Mouse (Mus musculus) heart, adult 2 months (tissue): Measurements from ENCODE around the gene Cnep1r1. TPM values are rescaled to one million over a fixed set of nuclear protein-coding genes. Genes with fewer than 3 reads are reported as not detected.

Experiments
- DNase-seq, 2 experiments: peaks; one replicate each; pipeline ENCODE4 v3.0.0; 2021
- H3K27ac ChIP-seq: fragments of 200-600 bp; 2 replicates; pipeline ENCODE4 v1.8.1; 2022
- H3K27me3 ChIP-seq: fragments of 200-500 bp; 2 replicates; pipeline ENCODE4 v1.6.1; 2012; ENCODE audit warnings: mild to moderate bottlenecking, low read length, inconsistent platforms, mixed read lengths; ENCODE audit not compliant: control insufficient read depth, insufficient read depth
- H3K36me3 ChIP-seq: fragments of 200-500 bp; 2 replicates; pipeline ENCODE4 v1.6.1; 2012; ENCODE audit warnings: low read length, inconsistent platforms; ENCODE audit not compliant: control insufficient read depth, insufficient read depth
- H3K4me1 ChIP-seq: fragments of 200-500 bp; 2 replicates; pipeline ENCODE4 v1.6.1; 2011; ENCODE audit warnings: low read length; ENCODE audit not compliant: control insufficient read depth, insufficient read depth
- H3K4me3 ChIP-seq: fragments of 200-600 bp; 2 replicates; pipeline ENCODE4 v1.8.1; 2022
- H3K79me2 ChIP-seq: fragments of 200-500 bp; replicated peaks from 2 replicates; pipeline ENCODE4 v1.6.1; 2012; ENCODE audit warnings: mild to moderate bottlenecking, inconsistent platforms, low read length, moderate library complexity, mixed read lengths; ENCODE audit not compliant: control insufficient read depth, insufficient read depth
- H3K9ac ChIP-seq: fragments of 200-500 bp; 2 replicates; pipeline ENCODE4 v1.6.1; 2012; ENCODE audit warnings: low read depth, mild to moderate bottlenecking, control low read depth, inconsistent platforms, low read length, mixed read lengths
- CTCF ChIP-seq: fragments of 200-600 bp; IDR thresholded peaks from 2 replicates; pipeline ENCODE4 v1.8.1; 2022; ENCODE audit warnings: antibody characterized with exemption, mild to moderate bottlenecking, moderate library complexity
- EP300 ChIP-seq: fragments of 200-500 bp; IDR thresholded peaks from 2 replicates; pipeline ENCODE4 v1.6.1; 2011; ENCODE audit warnings: low read depth, low read length, control low read depth; ENCODE audit not compliant: insufficient read depth
- POLR2A ChIP-seq: fragments of 200-500 bp; IDR thresholded peaks from 2 replicates; pipeline ENCODE4 v1.6.1; 2011; ENCODE audit warnings: mild to moderate bottlenecking, low read depth, low read length, control low read depth; ENCODE audit not compliant: insufficient read depth
- WGBS: fragments of 180-500 bp; shearing (Covaris S2); methylation state at CpG from one replicate; pipeline ENCODE4 v1.1.7; 2018; 5-methylcytosine and 5-hydroxymethylcytosine counted together
- intact Hi-C: fragments of 180-260 bp; cut with DNase I; formaldehyde crosslinking; loops from one replicate; pipeline ENCODE4 v1.15.1; 2025
- long read RNA-seq: library from polyadenylated mRNA; stranded (forward); transcript quantifications from one replicate; pipeline ENCODE4 v2.0.0, GENCODE M21; 2021
- polyA plus RNA-seq: library from polyadenylated mRNA; depleted of rRNA; stranded (reverse); fragments of >200 nt; gene quantifications from 2 replicates; pipeline ENCODE4 v1.2.3, GENCODE M21; 2012; rRNA removed
- total RNA-seq, 2 experiments: library from RNA; stranded (reverse); gene quantifications; 2 replicates each; pipeline ENCODE4 v1.2.3; 2021

Gene Cnep1r1
- total RNA-seq: 10 to 100 TPM; 32.9 to 38.4 TPM
- 20.0 and 39.6 TPM in 2 replicates for polyA plus RNA-seq
- long read RNA-seq, transcript Cnep1r1-201 (6 exons, 1,731 nt): major isoform, 17 of 20 reads
- long read RNA-seq, partial matches to known transcripts: 0 of 20 reads
- long read RNA-seq, other reads (novel, unspliced or antisense): 2 of 20 reads

- Histone ChIP-seq H3K27me3 (no peaks in the 10 kb centered on the region), H3K79me2 (peaks cover 1% of the 10 kb centered on the region; the same call in 1 of the 2 replicates), H3K4me1 (no peaks in the 10 kb centered on the region), H3K27ac (peak within 1 kb of the TSS; percentile 94), H3K9ac (peak within 1 kb of the TSS; percentile 83), H3K4me3 (peak within 1 kb of the TSS; percentile 99), H3K36me3 (no peaks in the 10 kb centered on the region; the same call in 1 of the 2 replicates)
- intact Hi-C loops: loop anchor here (2.0 to 10.0 kb wide), 4 partner anchors 18 to 246 kb away; partner anchors contain the start of genes Brd7 and Heatr3
- TF ChIP-seq EP300: 0 out of 2 replicates have a peak, but pooled peaks have one; percentile 41
- peak; percentile 53 for TF ChIP-seq POLR2A
- peak; percentile 87 for TF ChIP-seq CTCF
- DNase-seq: peak; percentile 88 to 93
- under 1% methylated on average over 49 of the region's 49 CpGs for WGBS
These were observed at the start of gene Cnep1r1 for GRCm38 (mm10) chr8:88118456-88119036. TSS of gene Cnep1r1 (plus strand) at chr8:88118769.

- Histone ChIP-seq H3K4me3 (no peak overlapping the region), H3K36me3 (no peaks in the 10 kb centered on the region), H3K9ac (no peak overlapping the region), H3K79me2 (no peaks in the 10 kb centered on the region), H3K27me3 (no peaks in the 10 kb centered on the region), H3K27ac (no peak overlapping the region), H3K4me1 (no peaks in the 10 kb centered on the region)
- 58% methylated on average over 5 of the region's 5 CpGs for WGBS
- DNase-seq: no peak
- no peak for TF ChIP-seq CTCF
- intact Hi-C loops: no loop called here
These were observed 36.4 kb upstream of the Cnep1r1 start for GRCm38 (mm10) chr8:88082183-88082582.

GRCm38 (mm10) chr8:88088006-88088405 is 30.6 kb upstream of the Cnep1r1 start:
- H3K79me2 ChIP-seq: no peaks in the 10 kb centered on the region
- TF ChIP-seq EP300 (no peak), POLR2A (no peak), CTCF (no peak)
- no peak for DNase-seq
- no peak overlapping the region for H3K27ac ChIP-seq
- H3K4me1 ChIP-seq: no peaks in the 10 kb centered on the region
- no peak overlapping the region for H3K4me3 ChIP-seq
- intact Hi-C loops: no loop called here
- no peak overlapping the region for H3K9ac ChIP-seq
- H3K27me3 ChIP-seq: no peaks in the 10 kb centered on the region
- H3K36me3 ChIP-seq: no peaks in the 10 kb centered on the region

DNA sequence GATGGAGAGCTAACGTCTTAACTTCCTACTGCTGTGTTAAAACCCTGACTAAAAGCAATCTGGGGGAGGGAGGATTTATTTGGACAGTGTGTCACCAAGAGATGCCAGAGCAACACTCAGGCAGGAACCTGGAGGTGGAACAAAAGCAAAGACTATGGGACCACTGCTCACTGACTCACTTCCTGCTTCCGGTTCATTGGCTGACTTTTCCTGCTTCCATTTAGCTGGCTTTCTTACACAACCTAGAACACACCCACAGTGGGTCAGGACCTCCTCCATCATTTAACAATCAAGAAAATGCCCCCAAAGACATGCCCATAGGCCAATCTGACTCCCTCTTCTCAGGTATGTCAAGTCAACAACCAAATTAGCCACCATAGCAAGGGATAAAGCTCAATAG is 26.9 kb upstream of the Cnep1r1 start:
- WGBS: 52% methylated on average over 2 of the region's 2 CpGs
- H3K4me3 ChIP-seq: no peak overlapping the region
- intact Hi-C loops: no loop called here
- no peak for DNase-seq
- no peak for TF ChIP-seq CTCF
- TF ChIP-seq POLR2A: no peak
- no peak for TF ChIP-seq EP300
- no peaks in the 10 kb centered on the region for H3K27me3 ChIP-seq
- no peak overlapping the region for H3K9ac ChIP-seq
- no peaks in the 10 kb centered on the region for H3K4me1 ChIP-seq
- H3K79me2 ChIP-seq: no peaks in the 10 kb centered on the region
- H3K27ac ChIP-seq: no peak overlapping the region
- H3K36me3 ChIP-seq: no peaks in the 10 kb centered on the region

- TF ChIP-seq CTCF (no peak), POLR2A (no peak)
- Histone ChIP-seq H3K4me3 (no peak overlapping the region), H3K79me2 (no peaks in the 10 kb centered on the region), H3K27ac (no peak overlapping the region), H3K9ac (no peak overlapping the region), H3K36me3 (no peaks in the 10 kb centered on the region), H3K27me3 (no peaks in the 10 kb centered on the region), H3K4me1 (no peaks in the 10 kb centered on the region)
- 83% methylated on average over 4 of the region's 4 CpGs for WGBS
- no peak for DNase-seq
- intact Hi-C loops: no loop called here
These were observed 25.2 kb upstream of the Cnep1r1 start for GRCm38 (mm10) chr8:88093367-88093766.

DNA sequence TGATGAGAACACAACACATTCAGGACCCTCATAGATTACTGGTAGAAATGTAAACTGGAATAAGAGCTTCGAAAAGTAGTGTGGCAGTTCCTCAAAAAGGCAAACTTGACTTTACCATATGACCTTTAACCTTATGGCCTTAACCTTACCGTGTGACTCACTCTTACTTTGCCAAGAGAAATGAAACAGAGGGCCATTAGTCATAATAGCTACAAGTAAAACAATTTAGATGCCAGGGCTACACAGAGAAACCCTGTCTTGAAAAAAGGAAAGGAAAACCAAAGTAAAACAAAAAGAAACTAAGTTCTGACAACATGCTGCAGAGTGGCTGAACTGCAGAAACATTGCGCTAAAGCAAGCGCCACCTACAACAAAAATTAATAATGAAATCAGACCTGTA is 19.7 kb upstream of the Cnep1r1 start:
- H3K4me1 ChIP-seq: no peaks in the 10 kb centered on the region
- H3K79me2 ChIP-seq: no peaks in the 10 kb centered on the region
- no peak overlapping the region for H3K4me3 ChIP-seq
- DNase-seq: no peak
- H3K27me3 ChIP-seq: no peaks in the 10 kb centered on the region
- TF ChIP-seq EP300: no peak
- no peak for TF ChIP-seq POLR2A
- TF ChIP-seq CTCF: no peak
- H3K36me3 ChIP-seq: no peaks in the 10 kb centered on the region
- 75% methylated on average over 4 of the region's 4 CpGs for WGBS
- no peak overlapping the region for H3K27ac ChIP-seq
- intact Hi-C loops: no loop called here
- no peak overlapping the region for H3K9ac ChIP-seq
